Mouse (Mus musculus) limb, embryonic 14.5 days (tissue): ENCODE measurements around the gene Rbfox3. TPM values are rescaled to one million over a fixed set of nuclear protein-coding genes. Genes with fewer than 3 reads are reported as not detected.

ENCODE experiments used
- ATAC-seq: fragments of 200-750 bp; cut with Nextera tagmentation; 2 replicates; pipeline ENCODE4 v1.8.0; 2017; ENCODE audit warnings: low read depth, moderate number of reproducible peaks, moderate TSS enrichment; ENCODE audit not compliant: low FRiP score
- DNase-seq: peaks from one replicate; pipeline ENCODE4 v3.0.0-alpha.2; 2015; ENCODE audit warnings: low spot score
- H3K27ac ChIP-seq: fragments of 300-500 bp; sonication (generic); replicated peaks from 2 replicates; pipeline ENCODE4 v1.5.1; 2014; ENCODE audit warnings: low read depth, mild to moderate bottlenecking, low read length, moderate library complexity, mixed read lengths
- H3K27me3 ChIP-seq: fragments of 300-500 bp; sonication (generic); 2 replicates; pipeline ENCODE4 v1.6.1; 2014; ENCODE audit warnings: low read length, mixed read lengths; ENCODE audit not compliant: control insufficient read depth, insufficient read depth
- H3K36me3 ChIP-seq: fragments of 300-500 bp; sonication (generic); 2 replicates; pipeline ENCODE4 v1.6.1; 2014; ENCODE audit warnings: mild to moderate bottlenecking, low read length, moderate library complexity, mixed read lengths; ENCODE audit not compliant: control insufficient read depth, insufficient read depth
- H3K4me1 ChIP-seq: fragments of 300-500 bp; sonication (generic); 2 replicates; pipeline ENCODE4 v1.6.1; 2014; ENCODE audit warnings: antibody characterized with exemption, low read length, mixed read lengths; ENCODE audit not compliant: control insufficient read depth, insufficient read depth
- H3K4me2 ChIP-seq: fragments of 300-500 bp; sonication (generic); replicated peaks from 2 replicates; pipeline ENCODE4 v1.6.1; 2014; ENCODE audit warnings: low read depth, mild to moderate bottlenecking, low read length, moderate library complexity; ENCODE audit not compliant: severe bottlenecking
- H3K4me3 ChIP-seq: fragments of 300-500 bp; sonication (generic); replicated peaks from 2 replicates; pipeline ENCODE4 v1.5.1; 2014; ENCODE audit warnings: low read length
- H3K9ac ChIP-seq: fragments of 300-500 bp; sonication (generic); 2 replicates; pipeline ENCODE4 v1.6.1; 2014; ENCODE audit warnings: mild to moderate bottlenecking, low read depth, low read length, moderate library complexity; ENCODE audit not compliant: severe bottlenecking
- H3K9me3 ChIP-seq: fragments of 300-500 bp; sonication (generic); 2 replicates; pipeline ENCODE4 v1.6.1; 2016; ENCODE audit warnings: low read length; ENCODE audit not compliant: control insufficient read depth
- POLR2A ChIP-seq: fragments of 200-500 bp; IDR thresholded peaks from 2 replicates; pipeline ENCODE4 v1.8.0; 2012; ENCODE audit warnings: inconsistent platforms, mild to moderate bottlenecking, moderate library complexity, borderline replicate concordance; ENCODE audit not compliant: insufficient read depth, insufficient read length; ENCODE audit errors: extremely low read depth
- WGBS: fragments of 180-500 bp; shearing (Covaris S2); extraction: QIAGEN DNeasy Blood & Tissue Kit; methylation state at CpG from one replicate; pipeline ENCODE4 v1.1.7; 2014; 5-methylcytosine and 5-hydroxymethylcytosine counted together
- polyA plus RNA-seq, 2 experiments: library from polyadenylated mRNA; depleted of rRNA in 1 of 2; stranded (reverse) in 1 of 2; unstranded in 1 of 2; fragments of >200 nt; fragmentation: Nextera tagmentation in 1 of 2; extraction: Ambion mirVana in 1 of 2; gene quantifications; 2 replicates each; pipeline versions ENCODE4 v1.2.1 to v1.2.3; 2012 to 2014

Rbfox3 gene
- polyA plus RNA-seq, 2 experiments: 0.43 to 0.44 TPM

DNA sequence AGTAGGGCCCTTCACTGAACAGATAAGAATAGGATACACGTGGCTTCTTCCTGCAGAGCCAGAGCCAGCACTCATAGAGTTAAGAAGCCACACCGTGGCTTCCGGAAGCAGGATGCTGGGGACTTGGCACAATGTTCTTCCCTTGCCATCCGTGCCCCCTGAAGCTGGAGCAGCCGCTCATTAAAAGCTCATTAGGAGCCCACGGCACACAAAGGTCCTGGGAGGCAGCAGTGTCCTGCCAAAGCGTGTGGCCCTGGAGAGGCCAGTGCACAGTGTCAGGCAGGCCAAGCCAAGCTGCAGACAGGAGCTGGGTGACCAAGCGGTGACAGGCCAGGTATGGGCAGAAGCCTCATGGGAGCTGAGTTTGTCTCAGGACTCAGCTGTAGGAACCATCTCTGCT lies 334.8 kb downstream of the Rbfox3 start:
- ATAC-seq: no peak
- Histone ChIP-seq H3K36me3 (no peaks in the 10 kb centered on the region), H3K4me2 (no peak overlapping the region), H3K9ac (no peak overlapping the region), H3K27me3 (peaks cover 11% of the 10 kb centered on the region), H3K4me3 (no peak overlapping the region), H3K27ac (no peak overlapping the region), H3K9me3 (no peaks in the 10 kb centered on the region), H3K4me1 (no peaks in the 10 kb centered on the region)
- no peak for DNase-seq
- TF ChIP-seq POLR2A: no peak
- WGBS: 62% methylated on average over 8 of the region's 8 CpGs

GRCm38 (mm10) chr11:118574418-118574817 lies 337.0 kb downstream of the Rbfox3 start:
- no peak for TF ChIP-seq POLR2A
- Histone ChIP-seq H3K4me2 (no peak overlapping the region), H3K36me3 (no peaks in the 10 kb centered on the region), H3K4me3 (no peak overlapping the region), H3K27me3 (peaks cover 32% of the 10 kb centered on the region), H3K27ac (no peak overlapping the region), H3K9me3 (no peaks in the 10 kb centered on the region), H3K4me1 (no peaks in the 10 kb centered on the region), H3K9ac (no peak overlapping the region)
- WGBS: 86% methylated on average over 5 of the region's 5 CpGs
- no peak for DNase-seq
- no peak for ATAC-seq

- no peaks in the 10 kb centered on the region for H3K36me3 ChIP-seq
- no peak overlapping the region for H3K9ac ChIP-seq
- no peak overlapping the region for H3K4me2 ChIP-seq
- no peak for ATAC-seq
- H3K9me3 ChIP-seq: no peaks in the 10 kb centered on the region
- no peak overlapping the region for H3K4me3 ChIP-seq
- no peak overlapping the region for H3K27ac ChIP-seq
- H3K4me1 ChIP-seq: no peaks in the 10 kb centered on the region
- peak; percentile 21 for DNase-seq
- no peak for TF ChIP-seq POLR2A
- peaks cover 41% of the 10 kb centered on the region for H3K27me3 ChIP-seq
- 0% methylated on average over 3 of the region's 3 CpGs for WGBS
These were observed 337.8 kb downstream of the Rbfox3 start for GRCm38 (mm10) chr11:118573569-118573968.

GRCm38 (mm10) chr11:118573000-118573399 lies 338.4 kb downstream of the Rbfox3 start:
- Histone ChIP-seq H3K36me3 (no peaks in the 10 kb centered on the region), H3K9me3 (no peaks in the 10 kb centered on the region), H3K9ac (no peak overlapping the region), H3K27me3 (peaks cover 47% of the 10 kb centered on the region), H3K27ac (no peak overlapping the region), H3K4me2 (no peak overlapping the region), H3K4me1 (no peaks in the 10 kb centered on the region), H3K4me3 (no peak overlapping the region)
- WGBS: 66% methylated on average over 7 of the region's 7 CpGs
- TF ChIP-seq POLR2A: no peak
- no peak for ATAC-seq
- no peak for DNase-seq

- Histone ChIP-seq H3K4me1 (no peaks in the 10 kb centered on the region), H3K27me3 (peaks cover 62% of the 10 kb centered on the region), H3K9ac (no peak overlapping the region), H3K9me3 (no peaks in the 10 kb centered on the region), H3K4me3 (peak overlapping the region; percentile 22; the same call in 1 of the 2 replicates), H3K36me3 (no peaks in the 10 kb centered on the region), H3K27ac (no peak overlapping the region), H3K4me2 (peak overlapping the region; percentile 39)
- ATAC-seq: no peak
- TF ChIP-seq POLR2A: no peak
- DNase-seq: no peak
- WGBS: under 1% methylated on average over 27 of the region's 27 CpGs
These were observed 341.2 kb downstream of the Rbfox3 start for GRCm38 (mm10) chr11:118570164-118570563.

DNA sequence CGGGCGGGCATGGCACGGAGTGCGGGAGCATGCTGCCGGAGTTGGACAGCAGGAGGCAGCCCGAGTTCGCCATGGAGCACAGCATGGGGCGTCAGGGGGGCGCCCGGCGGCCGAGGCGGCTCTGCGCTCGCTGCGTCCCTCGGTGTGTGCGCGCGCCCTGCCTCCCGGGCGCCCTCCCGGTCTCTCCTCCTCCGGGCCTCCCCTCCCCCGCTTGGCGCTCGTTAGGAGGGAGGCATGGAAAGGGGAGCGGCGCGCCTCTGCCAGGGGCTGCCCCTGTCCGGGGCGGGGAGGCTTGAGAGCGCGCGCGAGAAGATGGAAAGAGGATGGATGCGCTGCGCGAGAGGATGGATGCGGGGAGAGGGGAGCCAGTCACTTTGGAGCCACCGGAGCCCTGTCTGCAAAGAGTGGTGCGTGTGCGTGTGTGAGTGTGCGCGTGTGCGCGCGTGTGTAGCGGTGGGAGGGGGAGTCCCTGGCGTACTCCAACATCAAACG lies 341.8 kb downstream of the Rbfox3 start:
- WGBS: 1% methylated on average over 33 of the region's 51 CpGs
- H3K9me3 ChIP-seq: no peaks in the 10 kb centered on the region
- peak overlapping the region; percentile 22 for H3K4me3 ChIP-seq
- DNase-seq: no peak
- ATAC-seq: no peak
- H3K4me1 ChIP-seq: no peaks in the 10 kb centered on the region
- TF ChIP-seq POLR2A: no peak
- no peaks in the 10 kb centered on the region for H3K36me3 ChIP-seq
- peak overlapping the region; percentile 39 for H3K4me2 ChIP-seq
- peaks cover 62% of the 10 kb centered on the region for H3K27me3 ChIP-seq
- H3K9ac ChIP-seq: no peak overlapping the region
- no peak overlapping the region for H3K27ac ChIP-seq
